Mouse (Mus musculus): ENCODE data around the gene Cactin.

- TF ChIP-seq MAX (IDR thresholded peaks at IDR 0.05) (no peak), CTCF (IDR thresholded peaks at IDR 0.05; ENCODE audit: control insufficient read depth, insufficient read depth, insufficient read length) (no peak), MYOG (IDR thresholded peaks at IDR 0.05; ENCODE audit: control insufficient read depth, extremely low read depth, insufficient read length) (no peak), USF1 (IDR thresholded peaks at IDR 0.05; ENCODE audit: low read depth) (no peak), CEBPB (IDR thresholded peaks at IDR 0.05; ENCODE audit: low read depth) (no peak), MYOD1 (IDR thresholded peaks at IDR 0.05; ENCODE audit: control insufficient read depth, insufficient read length, low read depth) (no peak), FOSL1 (IDR thresholded peaks at IDR 0.05; ENCODE audit: insufficient read depth, low read length, poor library complexity, severe bottlenecking) (no peak)
Observed at GRCm38 (mm10) chr10:81299585-81300351, 21.1 kb upstream of the Cactin start.
